Mouse (Mus musculus) spleen, adult 2 months (tissue): Measurements from ENCODE around the gene Cwf19l2.
A peak's percentile ranks its signal among the peaks of the same experiment; 100 is the strongest.

Experiments used
- CTCF ChIP-seq: fragments of 200-500 bp; IDR thresholded peaks from 2 replicates; pipeline ENCODE4 v1.5.1; 2011; ENCODE audit warnings: mild to moderate bottlenecking, inconsistent platforms; ENCODE audit not compliant: insufficient read depth, insufficient read length, insufficient replicate concordance; ENCODE audit errors: extremely low read depth
- POLR2A ChIP-seq: fragments of 200-500 bp; IDR thresholded peaks from 2 replicates; pipeline ENCODE4 v1.6.1; 2011; ENCODE audit warnings: low read depth, low read length, inconsistent platforms

- TF ChIP-seq POLR2A (no peak; the same call in 1 of the 2 replicates), CTCF (0 out of 2 replicates have a peak, but pooled peaks have one; percentile 11)
Measured at GRCm38 (mm10) chr9:3403251-3404208, at the start of gene Cwf19l2.
